Mouse (Mus musculus): ENCODE data around the gene Gatb.

Gatb gene

GRCm38 (mm10) chr3:85659681-85660080 lies 85.8 kb downstream of the Gatb start:
- in situ Hi-C loops (cut with MboI), result no loop called here

GRCm38 (mm10) chr3:85661926-85662813 lies 88.3 kb downstream of the Gatb start:
- in situ Hi-C loops (cut with MboI), result no loop called here

- in situ Hi-C loops (cut with MboI), result no loop called here
These were observed 89.9 kb downstream of the Gatb start for GRCm38 (mm10) chr3:85663826-85664225.

DNA sequence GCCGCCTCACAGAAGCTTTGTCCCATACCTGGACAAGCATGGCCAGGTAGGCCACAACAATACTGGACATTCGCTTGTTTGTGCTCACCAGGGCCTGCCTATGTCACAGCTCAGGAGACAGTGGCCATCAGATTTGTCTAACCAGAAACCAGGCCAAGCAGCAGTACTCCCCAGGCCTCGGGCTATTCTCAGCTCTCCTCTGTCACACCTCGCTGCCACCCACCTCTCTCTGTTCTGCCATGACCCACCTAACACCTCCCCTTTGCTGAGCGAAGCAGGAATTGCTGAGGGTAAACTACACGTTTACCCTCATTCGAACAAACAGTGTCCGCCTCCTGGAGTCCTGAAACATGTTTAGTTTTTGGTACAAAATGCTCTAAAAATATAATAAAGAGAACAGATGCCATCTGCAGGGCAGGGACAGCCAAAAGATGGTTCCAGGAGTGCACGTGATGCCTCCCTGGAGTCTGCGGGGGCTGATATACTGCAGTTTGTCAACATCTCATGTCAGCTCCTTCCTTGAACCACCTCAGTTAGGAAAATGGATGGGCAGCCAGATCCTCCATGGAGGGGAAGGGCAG lies 90.8 kb downstream of the Gatb start:
- in situ Hi-C loops (cut with MboI), result no loop called here

DNA sequence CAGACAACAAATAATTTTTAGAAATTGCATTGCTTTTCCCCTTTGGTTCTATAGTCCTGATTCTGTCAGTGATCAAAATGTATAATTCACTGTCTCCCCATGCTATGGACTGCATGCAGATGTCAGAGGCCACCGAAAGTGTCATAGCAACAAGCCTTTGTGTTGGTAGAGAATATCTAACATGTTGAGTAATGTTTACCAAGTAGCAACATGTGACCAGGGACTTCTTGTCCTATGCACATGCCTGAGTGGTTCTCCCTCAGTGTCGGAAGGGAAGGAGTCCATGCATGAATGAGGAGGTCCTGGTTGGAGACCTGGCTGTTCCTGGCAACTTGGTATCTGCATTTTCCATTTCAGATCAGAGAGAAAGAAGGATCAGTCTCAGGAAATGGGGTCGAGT lies 92.2 kb downstream of the Gatb start:
- in situ Hi-C loops (cut with MboI), result no loop called here

DNA sequence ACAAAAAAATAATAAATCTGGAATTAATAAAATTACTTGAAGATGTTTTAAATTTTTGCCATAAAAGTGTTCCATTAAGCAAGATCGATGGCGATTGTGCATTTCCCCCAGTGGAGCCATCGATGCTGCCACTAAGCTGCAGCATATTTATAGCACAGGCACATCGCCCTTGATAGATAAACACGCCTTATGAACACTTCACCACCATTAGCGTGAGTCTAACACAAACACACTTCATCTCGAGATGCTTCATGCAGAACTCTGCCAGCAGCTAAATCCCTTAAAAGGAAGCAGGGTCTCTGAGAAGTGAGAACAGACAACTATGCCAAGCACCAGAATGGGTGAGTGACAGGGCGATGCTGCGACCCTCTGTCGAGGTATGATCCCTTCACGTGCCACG lies 92.8 kb downstream of the Gatb start:
- in situ Hi-C loops (cut with MboI), result no loop called here

GRCm38 (mm10) chr3:85667683-85668082 lies 93.8 kb downstream of the Gatb start:
- in situ Hi-C loops (cut with MboI), result no loop called here

DNA sequence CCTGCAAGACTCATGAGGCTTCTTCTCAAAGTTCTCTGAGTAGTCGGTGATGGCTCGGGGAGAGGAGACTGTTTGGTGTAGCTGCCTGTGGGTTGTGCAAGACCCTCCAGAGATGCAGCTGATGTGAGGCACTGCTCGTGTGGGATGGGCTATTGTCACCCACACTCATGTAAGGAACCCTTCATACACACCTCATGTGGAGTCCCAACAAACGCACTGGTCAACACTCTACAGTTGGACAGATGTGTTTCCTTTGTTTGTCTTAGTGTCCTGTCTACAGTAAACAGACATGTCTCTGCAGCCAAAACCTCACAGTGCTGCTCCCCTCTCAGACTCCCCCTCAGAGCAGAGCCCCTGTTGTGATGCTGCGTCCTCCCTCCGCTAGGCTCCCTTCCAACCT lies 95.9 kb downstream of the Gatb start:
- in situ Hi-C loops (cut with MboI), result no loop called here

DNA sequence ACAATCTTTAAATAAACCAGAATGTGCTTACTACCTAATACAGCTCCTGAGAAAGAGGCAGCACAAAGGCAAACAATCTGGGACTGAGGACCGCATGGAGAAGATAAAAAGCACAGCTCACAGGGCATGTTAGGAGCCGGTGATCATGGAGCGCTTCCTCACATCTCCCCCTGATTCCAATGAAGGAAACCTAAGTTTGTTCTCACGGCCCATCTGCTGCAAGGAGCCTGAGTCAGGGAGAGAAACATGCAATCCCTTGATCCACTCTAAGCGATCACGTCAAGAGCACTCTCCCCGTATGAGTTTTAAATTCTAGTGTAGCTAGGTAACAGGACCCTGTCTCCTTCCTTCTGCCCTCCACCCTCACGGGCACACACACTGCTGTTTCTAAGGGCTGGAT lies 103.2 kb downstream of the Gatb start:
- in situ Hi-C loops (cut with MboI), result no loop called here

- in situ Hi-C loops (cut with MboI), result no loop called here
These were observed 104.0 kb downstream of the Gatb start for GRCm38 (mm10) chr3:85677952-85678351.

DNA sequence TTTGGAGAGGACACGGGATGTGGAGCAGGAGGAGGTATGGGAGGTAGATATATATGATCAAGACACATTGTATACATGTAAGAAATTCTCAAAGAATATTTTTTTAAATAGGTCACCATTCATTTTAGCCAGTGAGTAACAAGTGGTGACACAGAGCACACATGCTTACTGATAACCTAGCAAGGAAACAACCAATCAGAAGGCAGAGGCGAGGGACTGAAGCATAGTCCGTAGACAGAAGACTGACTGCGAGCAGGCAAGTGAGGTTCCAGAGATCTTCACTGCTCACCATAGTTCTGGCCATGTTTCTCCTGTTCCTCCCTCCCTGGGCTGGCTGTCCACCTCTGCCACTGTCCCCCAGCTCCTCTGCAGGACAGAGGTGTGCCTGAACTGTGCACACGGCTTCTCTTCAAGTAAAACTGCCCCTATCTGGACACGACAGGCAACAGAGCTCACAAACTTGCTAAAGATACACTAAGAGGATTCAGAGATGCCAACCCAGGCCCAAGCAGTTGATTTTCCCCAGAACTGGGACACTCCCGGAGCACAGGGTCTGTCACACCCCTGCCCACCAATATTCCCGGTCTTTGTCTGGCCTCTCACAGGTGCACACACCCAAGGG lies 105.5 kb downstream of the Gatb start:
- in situ Hi-C loops (cut with MboI), result no loop called here

DNA sequence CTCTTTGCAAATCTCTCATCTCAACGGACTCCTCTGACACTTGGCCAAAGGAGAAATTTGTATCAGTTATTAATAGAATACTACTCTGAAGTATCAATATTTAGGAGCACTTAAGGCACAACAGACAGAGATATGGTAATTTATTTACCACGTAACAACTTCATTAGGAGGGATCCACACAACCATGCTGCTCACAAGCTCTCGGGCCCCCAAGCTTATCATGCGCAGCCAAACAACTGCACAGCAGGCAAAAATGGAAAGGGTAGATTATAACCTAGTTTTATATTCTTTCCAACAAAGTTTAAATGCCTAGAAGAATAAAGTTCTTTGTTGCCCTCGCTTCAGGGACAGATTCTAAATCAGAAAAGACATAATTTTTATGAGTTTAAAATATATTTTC lies 106.0 kb downstream of the Gatb start:
- in situ Hi-C loops (cut with MboI), result no loop called here

- in situ Hi-C loops (cut with MboI), result no loop called here
These were observed 107.2 kb downstream of the Gatb start for GRCm38 (mm10) chr3:85681136-85681535.

DNA sequence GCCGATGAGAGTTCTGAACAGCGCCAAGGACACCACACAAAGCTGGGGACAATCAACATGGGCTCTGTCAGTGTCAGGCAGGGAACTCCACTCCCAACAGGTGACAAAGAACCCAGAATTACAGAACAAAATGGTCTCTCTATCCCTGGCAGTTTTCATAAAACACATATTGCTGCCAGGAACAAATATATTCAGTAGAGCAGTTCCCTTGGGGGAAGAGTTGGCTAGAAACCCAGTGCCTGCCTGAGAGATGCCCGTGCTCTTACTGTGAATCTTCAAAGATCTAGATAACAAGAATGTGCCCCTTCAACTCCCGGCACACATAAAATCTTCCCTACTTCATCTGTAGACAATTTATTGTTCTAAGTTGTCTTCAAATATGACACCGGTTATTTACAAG lies 109.7 kb downstream of the Gatb start:
- in situ Hi-C loops (cut with MboI), result no loop called here

- in situ Hi-C loops (cut with MboI), result no loop called here
These were observed 111.4 kb downstream of the Gatb start for GRCm38 (mm10) chr3:85685271-85685670.

- in situ Hi-C loops (cut with MboI), result no loop called here
These were observed 114.4 kb downstream of the Gatb start for GRCm38 (mm10) chr3:85688341-85688740.

DNA sequence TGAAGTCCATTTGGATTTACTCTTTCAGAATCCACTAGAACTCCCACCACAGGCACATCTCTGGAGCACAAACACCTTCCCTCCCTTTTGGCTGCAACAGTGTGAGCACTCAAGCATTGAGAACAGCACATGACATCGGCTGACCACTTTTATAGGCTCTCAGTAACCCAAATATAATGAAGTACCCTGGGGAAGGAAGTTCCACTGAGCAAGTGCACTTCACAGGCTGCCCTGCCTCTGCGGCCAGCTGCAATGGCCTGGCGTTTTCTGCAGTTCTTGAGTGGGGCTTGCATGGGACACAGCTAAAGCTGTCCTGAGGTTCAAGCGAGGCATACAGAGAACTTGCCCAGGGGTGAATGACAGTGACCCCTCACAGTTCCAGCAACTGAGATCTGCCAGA lies 117.2 kb downstream of the Gatb start:
- in situ Hi-C loops (cut with MboI), result no loop called here

- in situ Hi-C loops (cut with MboI), result no loop called here
These were observed 119.1 kb downstream of the Gatb start for GRCm38 (mm10) chr3:85693013-85693412.

- in situ Hi-C loops (cut with MboI), result no loop called here
These were observed 121.1 kb downstream of the Gatb start for GRCm38 (mm10) chr3:85695056-85695455.

GRCm38 (mm10) chr3:85698496-85698895 lies 124.6 kb downstream of the Gatb start:
- in situ Hi-C loops (cut with MboI), result no loop called here

DNA sequence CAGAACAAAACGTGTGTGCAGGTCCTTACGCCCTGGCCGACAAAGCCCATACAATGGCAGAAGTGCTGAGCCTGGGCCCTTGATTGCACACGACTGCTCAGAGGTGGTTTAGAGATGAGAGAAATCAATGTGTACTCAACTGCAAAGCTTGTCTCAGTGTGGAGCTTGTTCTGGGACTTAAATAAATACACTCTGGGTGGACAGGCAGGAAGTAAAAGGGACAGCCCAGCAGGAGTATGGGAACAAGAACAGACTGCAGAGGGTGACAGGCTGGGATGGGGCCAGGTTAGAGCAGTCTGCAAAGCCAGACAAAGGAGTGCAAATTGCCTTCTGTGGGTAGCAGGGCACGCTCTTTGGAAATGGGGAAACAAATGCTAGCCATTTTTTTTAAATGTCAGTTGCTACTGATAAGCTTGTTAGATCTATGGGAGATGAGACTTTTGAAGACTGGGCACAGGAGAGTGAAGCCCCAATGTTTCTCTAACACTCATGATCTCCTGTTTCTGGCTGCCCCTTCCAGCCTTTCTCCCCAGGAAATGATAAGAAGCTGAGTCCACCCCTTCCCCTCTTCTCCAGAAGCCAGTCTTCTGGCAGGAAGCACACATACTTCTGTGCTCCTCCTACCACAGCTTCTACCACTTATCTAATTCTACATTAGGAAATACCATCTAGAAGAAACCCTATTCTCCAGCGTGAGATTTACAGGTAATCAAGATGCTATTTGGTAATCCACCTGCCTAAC lies 129.4 kb downstream of the Gatb start:
- in situ Hi-C loops (cut with MboI), result loop anchor here (25.0 kb wide), 1 partner anchor 409 kb away; no protein-coding TSS in a partner anchor
